Mouse (Mus musculus) hindbrain, embryonic 11.5 days (tissue): ENCODE results near the gene Men1. TPM values are rescaled to one million over a fixed set of nuclear protein-coding genes. Genes with fewer than 3 reads are reported as not detected.

Source experiments
- ATAC-seq: fragments of 200-750 bp; cut with Nextera tagmentation; 2 replicates; pipeline ENCODE4 v1.8.0; 2017; ENCODE audit warnings: mild to moderate bottlenecking, moderate TSS enrichment, moderate library complexity; ENCODE audit not compliant: low FRiP score
- DNase-seq: peaks from one replicate; pipeline ENCODE4 v3.0.0-alpha.2; 2015; ENCODE audit warnings: low spot score
- H3K27ac ChIP-seq: fragments of 300-500 bp; sonication (generic); 2 replicates; pipeline ENCODE4 v1.5.1; 2014; ENCODE audit warnings: mild to moderate bottlenecking, low read depth, low read length
- H3K27me3 ChIP-seq: fragments of 300-500 bp; sonication (generic); 2 replicates; pipeline ENCODE4 v1.6.1; 2014; ENCODE audit warnings: mild to moderate bottlenecking, low read length, moderate library complexity, mixed read lengths; ENCODE audit not compliant: control insufficient read depth, insufficient read depth
- H3K36me3 ChIP-seq: fragments of 300-500 bp; sonication (generic); 2 replicates; pipeline ENCODE4 v1.6.1; 2014; ENCODE audit warnings: mild to moderate bottlenecking, low read length, moderate library complexity, mixed read lengths; ENCODE audit not compliant: control insufficient read depth, insufficient read depth
- H3K4me1 ChIP-seq: fragments of 300-500 bp; sonication (generic); replicated peaks from 2 replicates; pipeline ENCODE4 v1.6.1; 2014; ENCODE audit warnings: low read length, mixed read lengths; ENCODE audit not compliant: control insufficient read depth, insufficient read depth
- H3K4me2 ChIP-seq: fragments of 300-500 bp; sonication (generic); replicated peaks from 2 replicates; pipeline ENCODE4 v1.6.1; 2014; ENCODE audit warnings: mild to moderate bottlenecking, low read depth, low read length
- H3K4me3 ChIP-seq: fragments of 300-500 bp; sonication (generic); 2 replicates; pipeline ENCODE4 v1.5.1; 2014; ENCODE audit warnings: low read depth, low read length
- H3K9ac ChIP-seq: fragments of 300-500 bp; sonication (generic); 2 replicates; pipeline ENCODE4 v1.6.1; 2014; ENCODE audit warnings: low read depth, low read length
- H3K9me3 ChIP-seq: fragments of 300-500 bp; sonication (generic); 2 replicates; pipeline ENCODE4 v1.6.1; 2016; ENCODE audit warnings: low read length; ENCODE audit not compliant: control insufficient read depth
- WGBS: fragments of 180-500 bp; shearing (Covaris S2); extraction: QIAGEN DNeasy Blood & Tissue Kit; methylation state at CpG from one replicate; pipeline ENCODE4 v1.1.7; 2014; 5-methylcytosine and 5-hydroxymethylcytosine counted together
- polyA plus RNA-seq: library from polyadenylated mRNA; unstranded; fragments of >200 nt; fragmentation: Nextera tagmentation; extraction: Ambion mirVana; gene quantifications from 2 replicates; pipeline ENCODE4 v1.2.1, GENCODE M21; 2014

The Men1 gene
- polyA plus RNA-seq, 1 experiment from 2014 or later: 43.0 TPM

DNA sequence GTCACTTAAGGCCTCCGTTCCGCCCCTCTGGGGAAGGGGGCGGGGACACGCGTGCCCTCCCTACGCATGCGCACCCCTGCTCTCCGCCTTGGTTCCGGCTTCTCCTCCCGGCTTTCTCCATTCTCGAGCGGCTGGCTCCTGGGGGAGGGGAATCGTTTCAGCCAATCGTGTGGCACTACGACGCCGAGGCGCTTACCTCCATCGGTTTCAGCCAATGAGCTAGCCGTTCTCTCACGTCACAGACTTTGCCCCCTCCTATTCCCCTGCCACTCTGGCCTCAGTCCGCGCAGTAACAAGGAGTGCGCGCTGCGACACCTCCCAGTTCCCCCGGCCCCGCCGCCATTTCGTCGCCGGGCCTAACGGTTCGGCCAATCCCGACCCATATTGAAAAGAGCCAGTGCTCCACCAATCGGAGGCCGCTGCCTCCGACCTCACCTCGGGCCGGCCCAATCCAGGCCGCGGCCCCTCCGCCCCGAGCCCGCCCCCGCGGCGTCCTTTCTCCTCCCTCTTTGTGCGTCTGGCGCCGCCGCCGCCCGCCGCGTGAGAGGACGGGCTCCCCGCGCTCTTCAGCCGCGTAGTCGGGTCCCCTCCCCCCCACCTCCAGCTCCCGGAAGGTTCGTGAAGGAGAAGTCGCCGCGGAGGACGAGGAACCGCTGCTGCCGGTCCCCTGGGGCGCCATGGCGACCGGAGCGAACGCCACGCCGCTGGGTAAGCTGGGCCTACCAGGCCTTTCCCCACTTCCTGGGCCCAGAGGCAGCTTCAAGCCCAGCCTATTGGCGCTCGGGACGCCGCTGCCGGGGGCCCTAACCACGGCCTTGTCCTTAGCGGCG is 28.8 kb downstream of the Men1 start, which contains the start of gene Sf1:
Gene Sf1 (plus strand): TSS at position 280 of the 830 bp plus-strand sequence.
- Histone ChIP-seq H3K27ac (peak within 1 kb of the TSS; percentile 96), H3K4me3 (peak within 1 kb of the TSS; percentile 76), H3K9me3 (no peaks in the 10 kb centered on the region), H3K36me3 (peaks cover 5% of the 10 kb centered on the region), H3K9ac (peak within 1 kb of the TSS; percentile 90), H3K4me2 (peak within 1 kb of the TSS; percentile 66), H3K27me3 (no peaks in the 10 kb centered on the region), H3K4me1 (0 out of 2 replicates have a peak, but pooled peaks cover 4% of the 10 kb centered on the region)
- under 1% methylated on average over 66 of the region's 85 CpGs for WGBS
- DNase-seq (peak; percentile 100), ATAC-seq (peak; percentile 98)

DNA sequence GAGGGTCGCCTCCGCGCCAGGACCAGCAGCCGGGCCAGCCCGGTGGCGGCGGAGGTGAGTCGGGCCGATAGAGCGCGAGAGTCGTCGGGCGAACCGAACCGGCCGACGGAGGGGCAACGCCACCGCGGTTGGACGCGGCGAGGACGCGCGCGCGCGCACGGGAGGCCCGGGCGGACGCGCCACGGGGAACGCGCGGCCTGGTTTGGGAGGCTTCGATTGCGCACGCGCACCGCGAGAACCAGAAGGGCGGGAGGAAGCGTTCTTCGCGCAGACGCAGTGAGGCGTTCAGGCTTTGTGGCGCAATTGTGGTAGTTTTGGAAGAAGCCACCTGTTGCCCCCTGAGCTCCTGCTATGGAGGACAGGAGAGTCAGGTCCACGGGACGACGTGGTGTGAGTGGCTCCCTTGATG is 29.5 kb downstream of the Men1 start:
- Histone ChIP-seq H3K4me1 (0 out of 2 replicates have a peak, but pooled peaks cover 4% of the 10 kb centered on the region), H3K27ac (peak overlapping the region; percentile 96), H3K4me2 (peak overlapping the region; percentile 66), H3K9ac (peak overlapping the region; percentile 90), H3K27me3 (no peaks in the 10 kb centered on the region), H3K9me3 (no peaks in the 10 kb centered on the region), H3K4me3 (peak overlapping the region; percentile 76), H3K36me3 (peaks cover 5% of the 10 kb centered on the region)
- DNase-seq (peak; percentile 93), ATAC-seq (no peak)
- WGBS: under 1% methylated on average over 52 of the region's 55 CpGs

DNA sequence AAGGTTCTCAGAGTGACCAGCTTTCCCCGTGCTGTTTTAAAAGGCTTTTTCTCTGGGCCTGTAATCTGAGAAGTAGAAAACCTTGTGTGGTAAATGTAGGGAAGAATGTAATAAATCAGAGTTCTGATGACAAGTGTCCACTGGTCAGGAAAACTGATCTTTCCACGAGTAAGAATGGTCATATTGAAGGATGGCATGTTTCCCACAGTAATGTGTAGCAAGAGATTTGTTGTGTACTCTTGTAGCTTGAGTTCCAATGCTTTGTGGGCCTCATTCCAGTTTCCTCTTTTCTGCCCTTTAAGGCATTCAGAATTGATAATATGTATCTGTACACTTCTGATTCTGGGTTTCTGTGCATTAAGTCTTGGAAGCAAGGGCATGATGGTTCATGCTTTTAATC is 30.1 kb downstream of the Men1 start:
- DNase-seq (no peak), ATAC-seq (no peak)
- Histone ChIP-seq H3K9me3 (no peaks in the 10 kb centered on the region), H3K4me1 (0 out of 2 replicates have a peak, but pooled peaks cover 4% of the 10 kb centered on the region), H3K9ac (peak overlapping the region; percentile 90), H3K27me3 (no peaks in the 10 kb centered on the region), H3K4me3 (peak overlapping the region; percentile 76), H3K36me3 (peaks cover 7% of the 10 kb centered on the region), H3K4me2 (peak overlapping the region; percentile 66), H3K27ac (no peak overlapping the region)
- WGBS: 1% methylated on average over 2 of the region's 2 CpGs

DNA sequence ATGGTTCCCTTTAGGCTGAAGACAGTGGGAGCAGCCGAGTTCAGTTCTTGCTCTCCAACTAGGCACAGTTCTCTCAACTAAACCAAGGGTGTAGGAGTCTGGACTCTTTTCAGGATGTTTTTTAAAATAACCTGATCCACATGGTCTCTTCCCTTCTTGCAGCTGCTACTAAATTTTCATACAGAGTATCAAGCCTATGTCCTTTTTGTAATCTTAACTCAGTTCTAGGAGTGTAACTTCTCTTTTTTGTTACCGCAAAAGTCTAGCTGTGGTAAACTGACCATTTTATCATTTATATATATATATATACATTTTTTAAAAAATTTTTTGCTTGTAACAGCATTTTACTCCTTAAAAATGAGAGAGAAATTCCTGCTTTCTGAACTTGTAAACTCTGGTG is 35.4 kb downstream of the Men1 start:
- H3K9me3 ChIP-seq: no peaks in the 10 kb centered on the region
- no peaks in the 10 kb centered on the region for H3K27me3 ChIP-seq
- peaks cover 43% of the 10 kb centered on the region for H3K36me3 ChIP-seq
- H3K9ac ChIP-seq: no peak overlapping the region
- 95% methylated on average over 2 of the region's 2 CpGs for WGBS
- H3K4me2 ChIP-seq: no peak overlapping the region
- H3K4me1 ChIP-seq: 0 out of 2 replicates have a peak, but pooled peaks cover 2% of the 10 kb centered on the region
- H3K4me3 ChIP-seq: no peak overlapping the region
- DNase-seq: no peak
- H3K27ac ChIP-seq: no peak overlapping the region
- no peak for ATAC-seq

DNA sequence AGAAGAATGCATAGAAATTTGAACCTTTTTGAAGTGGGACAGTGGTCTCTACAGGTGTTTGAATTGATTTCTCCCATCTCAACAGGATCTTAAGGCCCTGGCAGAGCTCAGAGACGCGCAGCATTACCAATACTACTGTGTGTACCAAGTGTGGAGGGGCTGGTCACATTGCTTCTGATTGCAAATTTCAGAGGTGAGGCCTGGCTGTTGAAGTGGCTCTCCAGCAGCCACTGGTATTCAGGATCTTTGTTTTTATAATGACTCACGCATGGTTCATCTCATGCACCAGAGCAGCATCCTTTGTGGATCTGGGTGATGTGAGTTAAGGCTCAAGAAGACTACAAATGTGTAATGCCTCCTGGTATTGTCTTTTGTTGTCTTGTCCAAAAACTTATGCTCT is 37.7 kb downstream of the Men1 start:
- H3K36me3 ChIP-seq: peaks cover 55% of the 10 kb centered on the region
- no peaks in the 10 kb centered on the region for H3K4me1 ChIP-seq
- 95% methylated on average over 3 of the region's 3 CpGs for WGBS
- H3K27me3 ChIP-seq: no peaks in the 10 kb centered on the region
- H3K4me2 ChIP-seq: no peak overlapping the region
- no peak for DNase-seq
- H3K4me3 ChIP-seq: no peak overlapping the region
- H3K9me3 ChIP-seq: no peaks in the 10 kb centered on the region
- no peak for ATAC-seq
- H3K9ac ChIP-seq: no peak overlapping the region
- H3K27ac ChIP-seq: no peak overlapping the region

DNA sequence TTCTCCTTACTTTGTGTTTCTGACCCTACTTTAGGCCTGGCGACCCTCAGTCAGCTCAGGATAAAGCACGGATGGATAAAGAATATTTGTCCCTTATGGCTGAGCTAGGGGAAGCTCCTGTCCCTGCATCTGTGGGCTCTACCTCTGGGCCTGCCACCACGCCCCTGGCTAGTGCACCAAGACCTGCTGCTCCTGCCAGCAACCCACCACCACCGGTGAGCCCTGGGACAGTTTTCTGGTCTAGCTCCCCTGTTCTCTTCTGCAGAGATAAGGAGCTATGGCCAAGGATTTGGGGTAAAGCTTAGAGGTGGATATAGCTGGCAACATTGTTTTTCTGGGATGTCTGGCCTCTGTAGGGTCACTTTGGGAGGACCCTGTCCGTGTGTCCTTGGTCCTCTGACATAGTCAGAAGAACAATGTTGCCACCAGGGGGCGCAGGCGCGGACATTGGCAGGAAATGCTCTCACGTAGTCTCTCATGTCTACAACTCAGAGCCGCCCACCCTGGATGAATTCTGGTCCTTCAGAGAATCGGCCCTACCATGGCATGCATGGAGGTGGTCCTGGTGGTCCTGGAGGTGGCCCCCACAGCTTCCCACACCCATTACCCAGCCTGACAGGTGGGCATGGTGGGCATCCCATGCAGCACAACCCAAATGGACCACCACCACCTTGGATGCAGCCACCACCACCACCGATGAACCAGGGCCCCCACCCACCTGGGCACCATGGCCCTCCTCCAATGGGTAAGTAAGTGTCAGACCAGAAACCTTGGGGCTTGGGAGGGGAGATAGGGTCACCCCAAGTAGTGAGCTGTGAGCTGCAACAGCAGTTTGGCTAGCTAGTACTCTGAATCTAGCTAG is 39.0 kb downstream of the Men1 start:
- no peak overlapping the region for H3K4me2 ChIP-seq
- H3K9me3 ChIP-seq: no peaks in the 10 kb centered on the region
- WGBS: 70% methylated on average over 12 of the region's 12 CpGs
- peak; percentile 88 for DNase-seq
- no peaks in the 10 kb centered on the region for H3K4me1 ChIP-seq
- H3K36me3 ChIP-seq: peaks cover 56% of the 10 kb centered on the region
- ATAC-seq: 0 out of 2 replicates have a peak, but pooled peaks have one; percentile 10
- H3K9ac ChIP-seq: no peak overlapping the region
- no peak overlapping the region for H3K27ac ChIP-seq
- no peaks in the 10 kb centered on the region for H3K27me3 ChIP-seq
- no peak overlapping the region for H3K4me3 ChIP-seq

DNA sequence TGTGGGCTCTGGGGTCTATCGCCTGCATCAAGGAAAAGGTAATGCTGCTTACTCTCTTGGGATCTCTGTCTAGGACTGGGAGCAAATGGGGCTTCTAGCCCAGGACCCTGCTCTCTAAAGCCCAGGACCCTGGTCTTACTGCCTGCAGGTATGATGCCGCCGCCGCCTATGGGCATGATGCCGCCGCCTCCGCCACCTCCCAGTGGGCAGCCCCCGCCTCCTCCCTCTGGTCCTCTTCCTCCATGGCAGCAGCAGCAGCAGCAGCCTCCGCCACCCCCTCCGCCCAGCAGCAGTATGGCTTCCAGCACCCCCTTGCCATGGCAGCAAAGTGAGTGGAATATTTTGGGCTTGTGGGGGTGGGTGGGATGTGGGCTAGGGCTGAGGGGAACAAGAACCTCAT is 39.8 kb downstream of the Men1 start:
- H3K27ac ChIP-seq: no peak overlapping the region
- H3K4me1 ChIP-seq: no peaks in the 10 kb centered on the region
- WGBS: 99% methylated on average over 9 of the region's 10 CpGs

DNA sequence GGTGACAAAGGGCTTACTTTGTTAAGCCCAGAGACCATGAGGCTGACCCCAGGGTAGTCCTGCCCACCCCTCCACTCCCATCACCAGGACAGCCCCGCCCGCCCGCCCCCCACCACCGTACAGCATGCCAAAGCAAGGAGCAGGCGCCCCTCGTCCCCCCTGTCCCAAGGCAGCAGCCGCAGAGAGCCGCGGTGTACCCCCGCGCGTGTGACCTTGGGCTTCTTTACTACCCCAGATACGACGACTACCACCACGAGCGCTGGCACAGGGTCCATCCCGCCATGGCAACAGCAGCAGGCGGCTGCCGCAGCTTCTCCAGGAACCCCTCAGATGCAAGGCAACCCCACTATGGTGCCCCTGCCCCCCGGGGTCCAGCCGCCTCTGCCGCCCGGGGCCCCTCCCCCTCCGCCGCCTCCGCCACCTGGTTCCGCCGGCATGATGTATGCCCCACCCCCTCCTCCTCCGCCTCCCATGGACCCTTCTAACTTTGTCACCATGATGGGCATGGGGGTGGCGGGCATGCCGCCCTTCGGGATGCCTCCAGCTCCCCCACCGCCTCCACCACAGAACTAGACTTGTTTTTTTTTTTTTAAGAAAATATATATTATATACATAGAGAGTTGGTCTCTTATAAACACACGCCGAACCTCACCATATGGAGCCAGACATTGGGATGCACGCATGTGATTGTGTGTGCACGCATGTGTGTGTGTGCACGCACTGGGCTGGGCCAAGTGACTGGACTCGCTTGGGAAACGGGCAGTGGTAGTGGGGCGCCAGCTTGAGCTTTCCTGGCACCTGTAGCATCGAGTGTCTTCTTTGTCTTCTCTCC is 40.9 kb downstream of the Men1 start:
- ATAC-seq: peak; percentile 43
- no peaks in the 10 kb centered on the region for H3K9me3 ChIP-seq
- H3K4me3 ChIP-seq: no peak overlapping the region
- no peak overlapping the region for H3K9ac ChIP-seq
- no peak overlapping the region for H3K27ac ChIP-seq
- no peaks in the 10 kb centered on the region for H3K27me3 ChIP-seq
- H3K4me1 ChIP-seq: no peaks in the 10 kb centered on the region
- H3K36me3 ChIP-seq: peaks cover 50% of the 10 kb centered on the region
- H3K4me2 ChIP-seq: no peak overlapping the region
- WGBS: 91% methylated on average over 29 of the region's 42 CpGs
- DNase-seq: no peak

More for the DNA sequence above, 39.8 kb downstream of the Men1 start:
- Histone ChIP-seq H3K4me2 (no peak overlapping the region), H3K36me3 (peaks cover 56% of the 10 kb centered on the region), H3K27me3 (no peaks in the 10 kb centered on the region), H3K9me3 (no peaks in the 10 kb centered on the region), H3K9ac (no peak overlapping the region), H3K4me3 (no peak overlapping the region)
- ATAC-seq: no peak
- no peak for DNase-seq
